Mouse (Mus musculus): ENCODE data around the gene Elf2. TPM values are rescaled to one million over a fixed set of nuclear protein-coding genes. Genes with fewer than 3 reads are reported as not detected.

Gene Elf2
- 84.4 and 88.0 TPM in 2 replicates for total RNA-seq (2021)
- long read RNA-seq, full-length matches to known transcripts = 9 of 26 reads
- long read RNA-seq, partial matches to known transcripts = 10 of 26 reads
- long read RNA-seq, other reads (novel, unspliced or antisense) = 7 of 26 reads

DNA sequence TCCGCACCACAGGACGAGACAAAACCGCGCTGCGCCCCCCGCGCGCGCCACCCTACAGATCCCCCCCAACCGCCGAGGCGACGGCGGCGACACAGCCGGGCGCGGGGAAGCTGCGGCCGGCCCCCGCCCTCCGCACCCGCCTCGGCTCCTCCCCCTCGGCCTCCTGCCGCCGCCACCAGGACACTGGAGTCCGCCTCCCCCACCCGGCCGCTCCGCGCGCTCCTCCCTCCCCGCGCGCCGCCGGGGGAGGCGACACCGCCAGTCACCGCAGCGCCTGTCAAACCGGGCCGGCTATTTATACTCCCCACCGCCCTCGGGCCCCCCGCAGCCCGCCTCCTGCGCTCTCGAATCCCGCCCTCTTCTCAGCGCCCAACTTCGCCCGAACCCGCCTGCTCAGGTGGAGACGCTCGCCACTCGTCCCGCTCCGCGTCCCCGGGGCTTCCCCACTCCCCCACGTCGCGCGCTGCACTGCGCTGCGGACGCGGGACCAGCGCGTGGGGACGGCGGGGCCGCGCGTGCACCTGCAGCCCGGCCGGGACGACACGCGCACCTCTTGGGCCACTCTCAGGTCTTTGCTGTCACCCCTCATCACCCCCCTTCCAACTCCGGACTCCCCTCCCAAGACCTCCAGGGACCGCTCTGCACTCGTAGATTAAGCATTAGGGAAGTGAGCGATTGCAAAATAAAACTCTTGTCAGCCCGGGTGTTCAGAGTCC lies at the start of gene Elf2:
TSS of gene Elf2 (minus strand) at position 112 of the 716 bp plus-strand sequence.
- DNase-seq = peak; percentile 95

DNA sequence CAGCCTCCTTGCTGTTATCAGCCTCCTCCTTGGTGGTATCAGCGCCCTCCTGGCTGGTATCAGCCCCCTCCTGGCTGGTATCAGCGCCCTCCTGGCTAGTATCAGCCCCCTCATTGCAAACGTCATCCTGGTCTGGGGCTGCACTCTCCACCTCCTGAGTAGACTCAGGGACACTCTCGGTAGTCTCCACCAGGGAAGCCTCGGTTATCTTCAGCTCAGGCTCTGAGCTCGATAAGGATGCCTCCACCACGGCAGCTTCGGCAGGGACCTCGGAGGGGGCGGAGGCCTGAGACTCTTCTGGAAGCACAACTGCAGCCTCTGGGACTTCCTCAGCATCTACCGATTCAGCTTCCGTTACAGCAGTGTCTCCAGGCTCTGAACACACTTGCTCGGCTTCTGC lies 48.4 kb upstream of the Elf2 start:
- no peak for DNase-seq

DNA sequence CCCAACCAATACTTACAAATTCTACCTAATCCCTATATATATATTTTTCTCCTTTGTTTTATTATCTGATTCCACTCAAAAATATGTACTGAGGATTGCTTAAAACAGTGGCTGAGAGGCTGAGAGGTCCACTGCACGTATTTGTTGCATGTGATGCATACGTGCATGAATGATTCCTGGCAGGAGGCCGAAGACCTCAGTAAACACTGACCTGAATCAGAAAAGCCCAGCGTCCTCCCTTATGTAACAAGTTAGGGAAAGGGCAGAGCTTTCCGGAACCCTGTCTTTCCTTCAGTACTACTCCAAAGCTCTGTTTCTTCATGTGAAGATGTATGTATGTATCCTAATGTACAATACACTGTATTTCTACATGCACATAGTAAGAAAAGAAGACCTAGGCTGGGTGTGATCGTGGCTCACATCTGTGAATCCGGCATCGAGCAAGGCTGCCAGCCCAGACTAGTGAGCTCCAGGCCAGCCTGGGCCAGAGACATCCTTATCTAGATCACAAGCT lies 47.5 kb upstream of the Elf2 start:
- DNase-seq = no peak

DNA sequence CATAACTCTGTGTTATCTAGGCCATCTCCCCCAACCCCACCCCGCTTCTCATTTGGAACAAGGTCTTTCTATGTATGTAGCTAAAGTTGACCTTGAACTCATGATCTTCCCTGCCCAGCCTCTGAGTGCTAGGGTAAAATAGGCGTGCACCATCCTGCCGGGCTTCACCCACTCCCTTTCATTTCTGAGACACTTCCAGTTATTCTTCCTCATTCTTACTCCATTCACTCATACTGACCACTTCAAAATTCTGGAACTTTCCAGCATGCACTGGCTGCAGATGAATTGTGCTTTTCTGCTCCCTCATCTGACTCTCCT lies 46.6 kb upstream of the Elf2 start:
- no peak for DNase-seq

GRCm38 (mm10) chr3:51386441-51387133 lies 46.1 kb upstream of the Elf2 start:
- DNase-seq = no peak

DNA sequence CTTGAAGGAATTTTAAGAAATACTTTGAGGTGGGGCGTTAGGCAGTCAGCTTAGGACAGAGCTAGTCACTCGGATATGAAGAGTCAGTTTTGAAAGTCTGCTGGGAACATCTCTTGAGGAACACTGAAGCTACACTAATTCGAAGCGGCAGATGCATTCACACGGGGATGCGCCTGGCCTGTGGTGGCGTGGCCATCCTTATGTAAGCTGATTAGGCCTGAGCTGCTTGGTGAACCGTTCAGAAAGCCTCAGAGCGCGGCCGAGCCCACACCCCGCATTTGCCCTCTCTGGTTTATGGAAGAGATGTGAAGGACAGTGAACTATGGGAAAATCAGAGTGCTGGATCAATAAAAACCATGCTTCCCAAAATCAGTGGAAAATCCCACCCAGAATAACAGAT lies 42.9 kb upstream of the Elf2 start:
- no peak for DNase-seq

GRCm38 (mm10) chr3:51380660-51381014 lies 40.2 kb upstream of the Elf2 start:
- no peak for DNase-seq

- no peak for DNase-seq
Observed at GRCm38 (mm10) chr3:51379786-51380659, 39.6 kb upstream of the Elf2 start.

- DNase-seq = no peak
Observed at GRCm38 (mm10) chr3:51378665-51378946, 38.1 kb upstream of the Elf2 start.

- DNase-seq = no peak
Observed at GRCm38 (mm10) chr3:51377878-51378664, 37.6 kb upstream of the Elf2 start.

GRCm38 (mm10) chr3:51375307-51376265 lies 35.1 kb upstream of the Elf2 start:
- DNase-seq = peak; percentile 54

- no peak for DNase-seq
Observed at GRCm38 (mm10) chr3:51373544-51373943, 33.1 kb upstream of the Elf2 start.

DNA sequence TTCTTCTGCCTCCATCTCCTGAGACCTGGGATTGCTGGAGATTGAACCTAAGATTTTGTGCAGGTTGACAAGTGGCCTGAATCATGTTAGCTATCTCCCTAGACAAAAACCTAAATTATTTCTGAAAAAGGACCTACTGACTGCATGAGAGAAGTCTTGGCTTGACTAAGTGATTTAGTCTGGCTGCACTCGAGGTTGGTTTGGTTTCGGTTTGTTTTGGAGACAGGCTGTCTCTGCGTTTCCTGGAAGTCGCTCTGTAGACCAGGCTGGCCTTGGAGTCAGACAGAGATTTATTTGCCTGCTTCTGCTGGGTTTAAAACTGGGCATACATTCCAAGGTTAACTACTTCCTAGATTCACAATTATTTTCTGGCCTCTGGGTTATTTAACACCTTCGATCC lies 32.4 kb upstream of the Elf2 start:
- DNase-seq = no peak

- no peak for DNase-seq
Observed at GRCm38 (mm10) chr3:51371826-51372225, 31.4 kb upstream of the Elf2 start.

- no peak for DNase-seq
Observed at GRCm38 (mm10) chr3:51368011-51368410, 27.5 kb upstream of the Elf2 start.

DNA sequence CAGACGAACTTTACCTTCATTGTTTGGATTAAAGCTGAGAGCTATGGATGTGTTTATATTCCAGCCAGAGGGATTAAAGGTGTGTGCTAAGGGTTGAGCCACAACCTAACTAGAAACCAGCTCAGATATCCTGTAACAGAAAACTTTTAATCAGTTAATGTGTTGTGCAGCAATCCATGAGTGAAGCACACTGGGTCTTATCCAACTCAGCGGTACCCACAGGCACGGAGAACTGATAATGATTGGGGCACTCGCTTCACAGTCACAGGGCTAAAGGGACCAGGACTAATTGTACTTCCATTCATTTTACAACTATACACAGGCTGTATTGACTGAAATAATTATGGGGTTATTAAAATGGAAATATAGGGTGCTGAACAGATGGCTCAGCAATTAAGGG lies 26.5 kb upstream of the Elf2 start:
- DNase-seq = no peak

- no peak for DNase-seq
Observed at GRCm38 (mm10) chr3:51365517-51365882, 25.0 kb upstream of the Elf2 start.

GRCm38 (mm10) chr3:51364703-51365516 lies 24.4 kb upstream of the Elf2 start:
- peak; percentile 66 for DNase-seq

DNA sequence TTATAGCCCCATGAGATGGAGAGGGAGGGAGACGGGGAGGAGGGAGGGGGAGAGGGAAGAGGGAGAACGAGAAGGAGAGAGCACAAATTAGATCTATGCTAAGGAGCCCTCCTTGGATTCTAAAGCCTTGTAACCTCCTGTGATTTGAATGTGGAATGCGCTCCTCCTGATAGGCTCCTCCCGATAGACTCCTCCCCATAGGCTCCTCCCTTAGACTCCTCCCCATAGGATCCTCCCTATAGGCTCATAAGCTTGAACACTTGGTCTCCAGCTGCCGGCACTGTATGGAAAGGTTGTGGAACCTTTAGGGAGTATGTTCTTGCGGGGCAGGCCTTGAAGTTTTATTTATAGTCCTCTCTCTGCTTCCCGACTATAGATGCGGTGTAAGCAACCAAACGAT lies 20.6 kb upstream of the Elf2 start:
- DNase-seq = no peak

Data from adrenal gland, postnatal 25 days (tissue).